Mouse (Mus musculus): Measurements from ENCODE around the gene Blmh.

DNA sequence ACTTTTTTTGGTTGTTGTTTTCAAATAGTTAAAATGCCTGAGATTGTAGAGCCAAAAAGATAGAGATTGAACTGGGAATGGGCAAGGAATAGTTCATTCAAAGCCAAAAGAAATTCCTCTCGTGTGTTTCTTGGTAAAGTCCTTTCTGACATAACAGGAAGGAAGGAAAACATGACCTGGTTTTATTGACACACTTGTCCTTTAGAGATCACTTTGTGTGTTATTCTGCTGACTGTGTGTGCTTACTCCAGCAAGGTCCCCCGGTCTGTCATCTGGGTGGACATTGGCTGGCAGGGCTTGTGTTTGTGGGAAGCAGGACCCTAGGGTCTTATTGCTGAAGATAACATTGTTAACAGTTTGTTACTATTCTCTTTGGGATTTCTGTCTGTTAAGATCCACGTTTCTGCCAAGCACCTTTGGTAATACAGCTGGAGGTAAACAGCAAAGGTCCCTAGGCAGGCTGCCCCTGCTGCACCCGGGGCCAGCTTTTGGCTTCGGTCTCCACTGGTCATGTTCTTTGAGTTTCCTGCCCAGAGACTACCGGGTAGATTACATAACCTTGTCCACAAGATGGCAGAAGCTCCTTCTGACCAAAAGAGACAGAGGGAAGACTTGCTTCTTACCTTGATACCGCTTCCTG lies 50.2 kb downstream of the Blmh start:
- no peak for TF ChIP-seq CTCF (IDR thresholded peaks at IDR 0.05; ENCODE audit: borderline replicate concordance, insufficient read depth, low read depth, low read length)
- no peak for TF ChIP-seq POLR2A (IDR thresholded peaks at IDR 0.05; ENCODE audit: borderline replicate concordance, insufficient read depth, low read length)

Data from cerebellum, adult 2 months (tissue).